Mouse (Mus musculus): ENCODE data around the gene Tmtc2.

GRCm38 (mm10) chr10:105142201-105142600 lies 432.1 kb downstream of the Tmtc2 start:
- TF ChIP-seq POLR2A (IDR thresholded peaks at IDR 0.05; ENCODE audit: control insufficient read depth, low read depth, low read length) (no peak), CTCF (IDR thresholded peaks at IDR 0.05; ENCODE audit: control insufficient read depth, insufficient read depth, insufficient replicate concordance, low read depth, low read length) (no peak)
